Mouse (Mus musculus) small intestine, adult 2 months (tissue): ENCODE data around the gene Myog.

ENCODE experiments used
- CTCF ChIP-seq: fragments of 200-500 bp; IDR thresholded peaks from 2 replicates; pipeline ENCODE4 v1.5.1; 2012; ENCODE audit warnings: low read depth, mild to moderate bottlenecking, control low read depth, inconsistent platforms, low read length, moderate library complexity, mixed read lengths; ENCODE audit not compliant: insufficient replicate concordance, insufficient read length; ENCODE audit errors: extremely low read depth
- POLR2A ChIP-seq: fragments of 200-500 bp; IDR thresholded peaks from 2 replicates; pipeline ENCODE4 v1.6.1; 2012; ENCODE audit warnings: low read depth, mild to moderate bottlenecking, control low read depth, inconsistent platforms, low read length, moderate library complexity

GRCm38 (mm10) chr1:134280174-134280573 lies 9.6 kb upstream of the Myog start:
- TF ChIP-seq CTCF (no peak), POLR2A (no peak)
